Mouse (Mus musculus): ENCODE measurements around the gene Zscan4f.
"Not testable (repeated sequence)": the region's sequence is repeated elsewhere in the genome, so short reads cannot be mapped to it uniquely, and the experiment has no call there.

Zscan4f gene

GRCm38 (mm10) chr7:11397615-11398014 lies at the start of gene Zscan4f:
Gene Zscan4f (plus strand): TSS chr7:11397915.
- not testable (repeated sequence) for DNase-seq (ENCODE audit: low spot score in 2 of 2)

DNA sequence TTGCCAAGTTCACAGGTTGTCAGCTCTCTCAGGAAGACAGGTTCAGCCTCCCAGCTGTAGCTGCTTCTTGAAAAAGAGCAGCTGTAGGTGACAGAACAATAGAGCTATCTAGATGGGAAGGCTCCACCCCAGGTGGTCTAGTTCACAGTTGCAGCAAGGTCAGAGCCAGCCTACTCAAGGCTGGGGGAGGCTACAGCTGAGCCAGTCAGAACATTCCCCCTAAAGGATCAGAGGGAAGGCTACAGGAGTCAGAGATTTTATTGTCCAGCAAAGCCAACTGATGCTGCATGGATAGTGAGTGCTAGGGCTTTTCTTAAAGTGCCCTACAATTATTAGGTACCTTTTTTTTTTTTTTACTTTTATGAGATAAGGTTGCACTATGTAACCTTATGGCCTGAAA lies 13.1 kb upstream of the Zscan4f start:
- DNase-seq (ENCODE audit: low spot score in 2 of 2): not testable (repeated sequence)
